Mouse (Mus musculus): Measurements from ENCODE around the gene D430042O09Rik. TPM values are rescaled to one million over a fixed set of nuclear protein-coding genes. Genes with fewer than 3 reads are reported as not detected.

The D430042O09Rik gene
- total and polyA plus RNA-seq, 2 experiments from 2014 or later: 4.5 to 17.8 TPM

GRCm38 (mm10) chr7:125762883-125763830 is 55.5 kb downstream of the D430042O09Rik start:
- no peaks in the 10 kb centered on the region for H3K27me3 ChIP-seq (ENCODE audit: insufficient read depth, low read length)
- 0 out of 2 replicates have a peak, but pooled peaks have one; percentile 30 for ATAC-seq
- no peaks in the 10 kb centered on the region for H3K9me3 ChIP-seq (ENCODE audit: low read length)
- no peak overlapping the region for H3K9ac ChIP-seq (replicated peaks; ENCODE audit: low read length)
- H3K36me3 ChIP-seq (ENCODE audit: insufficient read depth, low read length): peaks cover 13% of the 10 kb centered on the region
- no peak overlapping the region for H3K4me3 ChIP-seq (ENCODE audit: low read length)
- no peak overlapping the region for H3K4me2 ChIP-seq (ENCODE audit: low read depth, low read length)
- H3K4me1 ChIP-seq (ENCODE audit: insufficient read depth, low read length): peaks cover 10% of the 10 kb centered on the region
- 36% methylated on average over 7 of the region's 7 CpGs for WGBS
- H3K27ac ChIP-seq: no peak overlapping the region
- no peak for TF ChIP-seq CTCF (IDR thresholded peaks at IDR 0.05; ENCODE audit: low read depth)
- DNase-seq (ENCODE audit: low spot score): peak; percentile 15

DNA sequence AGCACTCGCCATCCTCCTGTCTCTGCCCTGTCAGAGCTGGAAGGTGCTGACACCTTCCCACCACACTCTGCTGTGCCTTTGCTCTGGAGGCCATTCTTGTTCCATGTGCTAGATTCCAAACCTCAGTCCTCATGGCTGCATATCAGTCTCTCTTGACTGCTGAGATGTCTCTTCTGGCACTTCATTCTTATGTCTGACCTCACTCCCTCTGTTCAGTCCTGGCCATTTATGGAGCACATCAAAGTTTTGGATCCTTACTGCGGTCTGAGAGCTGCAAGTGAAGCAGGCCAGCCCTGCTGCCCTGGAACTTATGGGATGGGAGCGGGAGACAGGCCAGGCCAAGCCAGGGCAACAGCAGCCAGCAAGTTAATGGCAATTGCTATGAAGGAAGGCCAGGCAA is 56.7 kb downstream of the D430042O09Rik start:
- Histone ChIP-seq H3K4me1 (ENCODE audit: insufficient read depth, low read length) (peaks cover 10% of the 10 kb centered on the region), H3K27me3 (ENCODE audit: insufficient read depth, low read length) (no peaks in the 10 kb centered on the region), H3K36me3 (ENCODE audit: insufficient read depth, low read length) (peaks cover 13% of the 10 kb centered on the region), H3K9me3 (ENCODE audit: low read length) (no peaks in the 10 kb centered on the region), H3K4me3 (ENCODE audit: low read length) (no peak overlapping the region), H3K4me2 (ENCODE audit: low read depth, low read length) (no peak overlapping the region), H3K9ac (replicated peaks; ENCODE audit: low read length) (no peak overlapping the region), H3K27ac (no peak overlapping the region)
- no peak for DNase-seq (ENCODE audit: low spot score)
- no peak for TF ChIP-seq CTCF (IDR thresholded peaks at IDR 0.05; ENCODE audit: low read depth)
- WGBS: 94% methylated on average over 3 of the region's 3 CpGs
- no peak for ATAC-seq

- DNase-seq (ENCODE audit: low spot score) (peak; percentile 87), ATAC-seq (peak; percentile 67)
- Histone ChIP-seq H3K36me3 (ENCODE audit: insufficient read depth, low read length) (no peaks in the 10 kb centered on the region), H3K4me1 (ENCODE audit: insufficient read depth, low read length) (peaks cover 10% of the 10 kb centered on the region), H3K4me2 (ENCODE audit: low read depth, low read length) (no peak overlapping the region), H3K27me3 (ENCODE audit: insufficient read depth, low read length) (no peaks in the 10 kb centered on the region), H3K27ac (no peak overlapping the region), H3K4me3 (ENCODE audit: low read length) (no peak overlapping the region), H3K9ac (replicated peaks; ENCODE audit: low read length) (no peak overlapping the region), H3K9me3 (ENCODE audit: low read length) (no peaks in the 10 kb centered on the region)
- 59% methylated on average over 9 of the region's 9 CpGs for whole genome bisulfite sequencing
- TF ChIP-seq CTCF (IDR thresholded peaks at IDR 0.05; ENCODE audit: low read depth): peak; percentile 82
These were observed 59.5 kb downstream of the D430042O09Rik start for GRCm38 (mm10) chr7:125766976-125767831.

GRCm38 (mm10) chr7:125772961-125773571 is 65.4 kb downstream of the D430042O09Rik start:
- H3K27me3 ChIP-seq (ENCODE audit: insufficient read depth, low read length): no peaks in the 10 kb centered on the region
- no peak overlapping the region for H3K4me3 ChIP-seq (ENCODE audit: low read length)
- ATAC-seq (peak; percentile 61), DNase-seq (ENCODE audit: low spot score) (peak; percentile 58)
- no peaks in the 10 kb centered on the region for H3K9me3 ChIP-seq (ENCODE audit: low read length)
- TF ChIP-seq CTCF (IDR thresholded peaks at IDR 0.05; ENCODE audit: low read depth): no peak
- peaks cover 8% of the 10 kb centered on the region; the same call in 1 of the 2 replicates for H3K36me3 ChIP-seq (ENCODE audit: insufficient read depth, low read length)
- H3K4me1 ChIP-seq (ENCODE audit: insufficient read depth, low read length): peaks cover 7% of the 10 kb centered on the region; the same call in 1 of the 2 replicates
- WGBS: 44% methylated on average over 13 of the region's 13 CpGs
- H3K27ac ChIP-seq: peak overlapping the region; percentile 64
- H3K4me2 ChIP-seq (ENCODE audit: low read depth, low read length): no peak overlapping the region
- H3K9ac ChIP-seq (replicated peaks; ENCODE audit: low read length): no peak overlapping the region

- no peaks in the 10 kb centered on the region for H3K36me3 ChIP-seq (ENCODE audit: insufficient read depth, low read length)
- ATAC-seq (no peak), DNase-seq (ENCODE audit: low spot score) (no peak)
- no peaks in the 10 kb centered on the region for H3K27me3 ChIP-seq (ENCODE audit: insufficient read depth, low read length)
- H3K9me3 ChIP-seq (ENCODE audit: low read length): no peaks in the 10 kb centered on the region
- H3K4me2 ChIP-seq (ENCODE audit: low read depth, low read length): no peak overlapping the region
- H3K9ac ChIP-seq (replicated peaks; ENCODE audit: low read length): no peak overlapping the region
- no peak overlapping the region for H3K27ac ChIP-seq
- H3K4me3 ChIP-seq (ENCODE audit: low read length): no peak overlapping the region
- H3K4me1 ChIP-seq (ENCODE audit: insufficient read depth, low read length): no peaks in the 10 kb centered on the region
- peak; percentile 46 for TF ChIP-seq CTCF (IDR thresholded peaks at IDR 0.05; ENCODE audit: low read depth)
- 89% methylated on average over 1 of the region's 1 CpGs for WGBS
These were observed 75.5 kb downstream of the D430042O09Rik start for GRCm38 (mm10) chr7:125783206-125783605.

DNA sequence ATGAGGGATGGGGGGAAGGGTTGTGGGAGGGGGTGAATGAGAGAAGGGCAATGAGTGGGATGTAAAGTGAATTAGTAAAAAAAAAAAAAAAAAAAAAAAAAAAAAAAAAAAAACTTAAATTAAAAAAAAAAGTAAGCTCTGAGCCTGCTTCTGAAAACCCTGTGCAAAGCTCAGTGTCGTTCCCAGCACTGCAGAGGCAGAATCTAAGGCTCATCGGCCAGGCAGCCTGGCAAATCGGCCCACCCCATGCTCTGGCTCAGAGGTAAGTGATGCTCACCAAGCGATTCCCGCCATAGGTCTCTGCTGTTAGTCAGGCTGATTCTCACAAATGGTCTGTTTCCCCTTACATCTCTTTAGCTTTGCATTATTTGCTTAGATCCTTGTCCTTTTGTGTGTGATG is 78.4 kb downstream of the D430042O09Rik start:
- DNase-seq (ENCODE audit: low spot score) (no peak), ATAC-seq (no peak)
- Histone ChIP-seq H3K4me1 (ENCODE audit: insufficient read depth, low read length) (no peaks in the 10 kb centered on the region), H3K4me3 (ENCODE audit: low read length) (no peak overlapping the region), H3K36me3 (ENCODE audit: insufficient read depth, low read length) (no peaks in the 10 kb centered on the region), H3K4me2 (ENCODE audit: low read depth, low read length) (no peak overlapping the region), H3K9me3 (ENCODE audit: low read length) (no peaks in the 10 kb centered on the region), H3K27ac (no peak overlapping the region), H3K9ac (replicated peaks; ENCODE audit: low read length) (no peak overlapping the region), H3K27me3 (ENCODE audit: insufficient read depth, low read length) (no peaks in the 10 kb centered on the region)
- TF ChIP-seq CTCF (IDR thresholded peaks at IDR 0.05; ENCODE audit: low read depth): no peak
- 81% methylated on average over 5 of the region's 5 CpGs for WGBS
